Mouse (Mus musculus) layer of hippocampus, adult 2 months (tissue): Measurements from ENCODE around the gene Siglecf. TPM values are rescaled to one million over a fixed set of nuclear protein-coding genes. Genes with fewer than 3 reads are reported as not detected.

Experiments used
- DNase-seq, 2 experiments: peaks; one replicate each; pipeline ENCODE4 v3.0.0; 2022; ENCODE audit warnings: low spot score in 2 of 2
- H3K27ac ChIP-seq: fragments of 200-600 bp; 2 replicates; pipeline ENCODE4 v1.8.1; 2022
- H3K4me3 ChIP-seq: fragments of 200-600 bp; 2 replicates; pipeline ENCODE4 v1.8.1; 2022; ENCODE audit warnings: mild to moderate bottlenecking
- CTCF ChIP-seq: fragments of 200-600 bp; conservative IDR thresholded peaks from 2 replicates; pipeline ENCODE4 v1.8.1; 2022; ENCODE audit warnings: antibody characterized with exemption, mild to moderate bottlenecking, moderate library complexity
- long read RNA-seq, 2 experiments: library from polyadenylated mRNA; stranded (forward); transcript quantifications; one replicate each; pipeline ENCODE4 v2.0.0; 2021; ENCODE audit warnings: borderline mapping rate in 2 of 2
- total RNA-seq, 2 experiments: library from RNA; stranded (reverse); gene quantifications; 2 replicates each; pipeline ENCODE4 v1.2.3; 2021

The Siglecf gene
- total RNA-seq, result under 1 TPM; 0.49 to 0.72 TPM
- long read RNA-seq, experiment 1, partial matches to known transcripts, result 1 of 1 reads
- long read RNA-seq, experiment 1, other reads (novel, unspliced or antisense), result 0 of 1 reads
- long read RNA-seq, experiment 2, partial matches to known transcripts, result 0 of 1 reads
- long read RNA-seq, experiment 2, other reads (novel, unspliced or antisense), result 0 of 1 reads

DNA sequence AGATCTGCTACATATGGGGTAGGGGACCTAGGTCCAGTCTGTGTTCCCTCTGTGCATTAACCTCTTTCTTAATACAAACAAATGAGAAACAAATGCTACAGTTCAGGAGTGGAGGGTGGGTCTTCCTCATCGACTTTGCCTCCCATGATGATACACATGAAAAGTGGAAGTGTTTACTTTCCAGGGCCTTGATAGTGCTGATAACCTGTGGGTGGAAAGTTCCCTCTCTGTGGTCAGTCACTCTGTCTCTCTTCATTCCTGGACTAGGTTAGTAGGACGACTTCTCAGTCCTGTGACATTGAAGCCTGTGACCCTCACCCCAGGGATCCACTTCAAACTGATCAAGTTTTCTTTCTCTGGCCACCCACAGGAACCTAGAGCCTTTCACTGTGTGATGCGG lies at the start of gene Siglecf:
Gene Siglecf, plus strand, starts transcription at position 188 of the 400 bp plus-strand sequence.
- no peak within 1 kb of the TSS for H3K4me3 ChIP-seq
- TF ChIP-seq CTCF, result no peak
- H3K27ac ChIP-seq, result no peak within 1 kb of the TSS
- no peak for DNase-seq

DNA sequence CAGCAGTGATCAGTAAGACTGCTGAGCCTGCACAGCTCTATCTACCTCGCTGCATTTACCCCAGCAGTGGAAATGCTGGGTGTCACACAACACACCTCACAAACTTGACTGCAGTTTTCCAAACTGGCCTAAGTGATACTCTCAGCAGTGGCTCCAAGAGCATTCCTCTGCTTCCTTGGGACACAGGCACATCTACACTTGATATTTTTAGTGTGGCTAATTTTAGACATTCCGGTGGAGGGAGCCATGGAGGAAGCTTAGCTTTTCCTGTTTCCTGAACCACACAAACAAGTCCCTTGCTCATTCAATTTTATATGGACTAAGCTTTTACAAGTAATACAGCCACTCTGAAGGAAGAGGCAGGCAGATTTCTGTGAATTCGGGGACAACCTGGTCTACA lies 45.9 kb upstream of the Siglecf start:
- Histone ChIP-seq H3K4me3 (no peak overlapping the region), H3K27ac (peak overlapping the region; percentile 61)
- peak; percentile 25 for TF ChIP-seq CTCF
- no peak for DNase-seq

DNA sequence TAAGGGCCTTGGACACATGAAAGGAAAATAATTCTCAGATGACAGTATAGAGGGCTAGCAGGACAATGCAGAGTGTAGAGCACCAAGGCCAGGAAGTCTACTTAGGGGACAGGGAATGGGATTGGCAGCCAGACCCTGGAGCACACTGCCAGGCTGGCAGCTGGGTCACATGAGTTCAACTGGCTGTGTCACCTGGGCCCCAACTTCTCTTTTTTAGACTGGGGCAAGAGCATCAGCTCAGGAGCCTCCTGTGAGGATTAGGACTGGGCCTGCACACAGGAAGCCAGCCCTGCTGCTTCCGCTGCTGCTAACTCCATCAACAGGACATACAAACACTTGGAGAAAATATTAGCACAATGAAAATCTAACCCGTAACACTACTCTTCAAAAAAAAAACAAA lies 42.1 kb upstream of the Siglecf start:
- no peak for DNase-seq
- no peak overlapping the region for H3K27ac ChIP-seq
- no peak for TF ChIP-seq CTCF
- H3K4me3 ChIP-seq, result no peak overlapping the region

DNA sequence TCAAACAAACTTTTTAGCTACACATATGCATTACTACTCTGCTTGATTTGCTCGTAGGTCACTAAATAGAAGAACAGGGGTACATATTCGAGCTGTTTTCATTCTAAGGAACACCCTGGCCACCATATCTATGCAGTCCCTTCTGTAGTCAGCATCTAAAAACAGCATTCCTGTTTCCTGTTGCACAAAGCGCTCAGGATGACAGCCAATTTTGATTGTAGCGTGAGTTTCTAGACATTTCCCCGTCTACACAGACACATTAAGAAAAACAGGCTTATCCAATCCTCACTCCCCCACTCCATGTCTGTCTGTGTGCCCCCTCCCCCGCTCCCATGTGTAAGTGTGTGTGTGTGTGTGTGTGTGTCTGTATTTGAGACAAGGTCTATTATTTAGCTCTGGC lies 39.5 kb upstream of the Siglecf start:
- Histone ChIP-seq H3K4me3 (peak overlapping the region; percentile 91; the same call in 1 of the 2 replicates), H3K27ac (peak overlapping the region; percentile 51)
- no peak for TF ChIP-seq CTCF
- DNase-seq, result no peak

DNA sequence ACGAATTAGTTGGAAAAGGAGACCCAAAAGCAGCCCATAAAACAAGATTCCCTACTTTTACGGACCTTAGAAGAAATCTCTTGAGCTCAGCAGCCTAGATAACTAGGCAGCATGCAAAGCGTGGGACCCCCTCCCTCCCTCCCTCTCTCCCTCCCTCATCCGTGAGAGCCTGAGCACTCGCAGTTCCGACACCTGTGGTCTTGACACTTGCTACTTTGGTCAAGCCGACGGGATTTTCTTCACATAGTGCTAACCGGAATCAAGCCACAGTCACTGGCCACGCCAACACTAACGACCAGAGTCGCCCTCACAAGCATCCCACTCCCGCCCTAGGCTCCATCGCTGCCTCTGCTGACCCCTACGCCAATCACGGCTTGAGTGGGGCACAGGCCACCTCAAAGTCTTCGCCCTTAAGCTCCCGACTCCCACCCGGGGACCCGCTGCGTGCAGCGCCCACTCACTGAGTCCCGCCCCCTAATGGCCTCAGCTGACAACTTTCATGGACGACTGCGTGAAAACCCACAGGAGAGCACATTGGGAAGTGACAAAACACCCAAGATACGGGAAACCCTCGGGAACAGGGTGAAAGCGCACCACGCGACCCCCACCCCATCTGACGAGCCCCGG lies 38.6 kb upstream of the Siglecf start:
- no peak for DNase-seq
- Histone ChIP-seq H3K27ac (peak overlapping the region; percentile 96), H3K4me3 (peak overlapping the region; percentile 91)
- TF ChIP-seq CTCF, result peak; percentile 48

DNA sequence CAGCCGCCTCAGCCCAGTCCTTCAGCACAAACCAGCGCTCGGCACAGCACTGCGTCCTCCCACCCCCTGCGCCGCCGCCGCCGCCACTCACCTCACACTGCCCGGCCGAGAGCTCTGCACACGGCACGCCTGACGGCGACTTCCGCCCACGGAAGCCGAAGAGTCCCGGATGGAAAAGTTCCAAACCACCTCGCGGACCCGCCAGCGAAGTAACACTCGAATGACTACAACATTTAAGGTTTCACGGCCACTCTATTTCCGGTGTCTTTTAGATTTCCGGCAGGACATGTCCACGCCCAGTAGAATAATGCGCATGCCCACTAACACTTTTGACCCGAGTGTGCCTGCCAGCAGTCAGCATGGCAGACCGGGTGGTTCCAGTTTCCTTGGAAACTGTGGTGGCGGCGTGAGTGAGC lies 38.1 kb upstream of the Siglecf start, which contains the start of gene Zfp715:
Gene Zfp715, minus strand, starts transcription at position 282 of the 416 bp plus-strand sequence.
- peak; percentile 86 to 94 for DNase-seq
- no peak for TF ChIP-seq CTCF
- Histone ChIP-seq H3K27ac (peak within 1 kb of the TSS; percentile 96), H3K4me3 (peak within 1 kb of the TSS; percentile 91)

DNA sequence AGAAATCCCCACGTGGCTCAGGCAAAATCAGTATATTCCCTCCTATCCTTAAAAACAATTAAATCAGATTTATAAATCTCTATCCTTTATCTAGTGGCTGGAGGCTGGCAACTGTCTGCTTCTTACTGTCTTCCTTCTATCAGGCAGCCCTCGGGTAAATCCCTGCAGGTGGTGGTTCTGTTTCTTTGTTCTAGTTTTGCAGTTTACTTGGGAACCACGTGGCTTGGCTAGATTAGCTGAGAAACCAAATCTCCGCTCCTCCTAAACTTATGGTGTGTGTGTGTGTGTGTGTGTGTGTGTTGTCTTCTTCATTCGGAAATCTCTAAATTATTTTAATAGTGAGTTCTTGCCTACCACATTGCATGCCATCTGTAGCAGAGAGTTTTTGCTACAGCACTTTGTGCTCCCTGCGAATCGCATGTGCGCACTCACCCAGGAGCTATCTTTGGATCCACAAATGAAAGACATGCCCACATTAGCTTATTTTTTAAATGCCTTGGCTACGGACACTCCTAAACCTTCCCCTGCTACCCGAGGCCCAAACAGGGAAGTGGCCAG lies 24.8 kb upstream of the Siglecf start:
- TF ChIP-seq CTCF, result no peak
- DNase-seq, result peak; percentile 62
- peak overlapping the region; percentile 72; the same call in 1 of the 2 replicates for H3K27ac ChIP-seq
- H3K4me3 ChIP-seq, result no peak overlapping the region

DNA sequence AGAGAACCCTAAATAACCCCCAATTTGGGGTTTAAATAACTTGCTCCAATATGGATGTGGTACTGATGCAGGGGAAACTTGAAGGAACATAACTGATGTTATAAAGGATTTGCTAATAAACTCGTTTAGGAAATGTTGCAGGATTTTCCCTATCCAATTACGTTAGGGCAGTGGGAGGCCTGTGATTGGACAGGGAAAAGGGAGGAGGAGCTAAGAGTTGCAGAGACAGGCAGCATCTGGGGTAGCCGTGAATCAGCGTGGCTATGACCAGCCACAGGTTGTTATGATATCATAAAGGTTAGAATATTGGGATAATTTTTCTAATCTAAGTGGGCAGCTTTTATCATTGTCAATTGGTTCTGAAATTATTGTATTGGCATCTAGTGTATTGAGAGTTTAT lies 23.0 kb upstream of the Siglecf start:
- no peak for DNase-seq
- Histone ChIP-seq H3K27ac (no peak overlapping the region), H3K4me3 (no peak overlapping the region)
- TF ChIP-seq CTCF, result no peak

DNA sequence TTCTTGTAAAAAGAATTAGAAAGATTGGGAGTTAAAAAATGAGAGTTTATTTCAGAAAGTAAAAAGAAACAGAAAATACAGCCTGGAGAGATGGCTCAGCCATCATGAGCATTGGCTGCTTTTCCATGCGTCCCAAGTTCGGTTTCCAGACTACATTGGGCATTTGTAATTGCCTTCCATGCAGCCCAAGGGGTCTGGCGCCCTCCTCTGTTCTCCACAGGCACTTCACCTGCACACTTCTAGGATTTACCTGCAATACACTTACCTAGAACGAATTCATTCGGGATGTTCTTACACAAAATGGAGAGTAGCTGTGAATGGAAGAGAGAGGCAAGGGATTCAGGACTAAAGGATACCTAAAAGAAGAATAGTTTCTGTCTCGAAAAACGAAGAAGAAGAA lies 17.9 kb upstream of the Siglecf start:
- TF ChIP-seq CTCF, result peak; percentile 82
- no peak for DNase-seq
- Histone ChIP-seq H3K27ac (no peak overlapping the region), H3K4me3 (no peak overlapping the region)

DNA sequence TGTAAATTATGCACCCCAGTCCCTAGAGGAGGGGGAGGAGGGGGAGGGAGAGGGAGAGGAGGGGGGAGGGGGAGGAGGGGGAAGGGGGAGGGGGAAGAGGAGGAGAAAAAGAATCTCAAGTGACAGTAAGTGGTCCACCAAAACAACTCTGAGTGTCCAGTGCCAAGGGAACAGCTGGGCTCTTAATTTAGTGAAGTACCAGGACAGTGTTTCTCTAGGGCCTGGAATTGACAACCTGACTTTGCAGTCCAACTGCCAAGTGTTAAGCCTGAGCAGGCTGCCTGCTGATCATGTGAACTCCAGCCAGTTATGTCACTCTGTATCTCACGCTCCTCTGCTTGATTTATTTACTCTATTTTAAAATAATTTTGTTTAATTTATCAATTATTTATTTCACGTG lies 17.2 kb upstream of the Siglecf start:
- Histone ChIP-seq H3K4me3 (no peak overlapping the region), H3K27ac (no peak overlapping the region)
- no peak for DNase-seq
- no peak for TF ChIP-seq CTCF

DNA sequence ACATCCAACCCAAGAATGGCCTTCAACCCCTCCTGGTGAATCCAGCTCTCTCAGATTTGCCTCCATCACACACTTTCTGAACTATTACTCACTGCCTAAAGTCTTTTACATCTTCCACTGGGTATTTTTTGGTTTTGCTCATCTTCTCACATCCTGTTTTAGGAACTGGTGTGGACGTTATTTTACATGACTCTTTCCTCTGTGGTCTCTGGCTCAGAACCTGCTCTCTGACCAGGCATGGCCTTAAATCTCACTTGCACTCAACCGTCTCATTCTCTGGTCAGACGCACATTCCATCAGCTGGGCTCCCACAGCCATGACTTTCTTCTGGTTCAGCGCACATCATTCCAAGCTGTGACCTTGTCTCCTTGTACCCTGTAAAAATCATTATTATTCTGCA lies 10.4 kb upstream of the Siglecf start:
- H3K27ac ChIP-seq, result no peak overlapping the region
- H3K4me3 ChIP-seq, result no peak overlapping the region
- no peak for DNase-seq
- no peak for TF ChIP-seq CTCF

DNA sequence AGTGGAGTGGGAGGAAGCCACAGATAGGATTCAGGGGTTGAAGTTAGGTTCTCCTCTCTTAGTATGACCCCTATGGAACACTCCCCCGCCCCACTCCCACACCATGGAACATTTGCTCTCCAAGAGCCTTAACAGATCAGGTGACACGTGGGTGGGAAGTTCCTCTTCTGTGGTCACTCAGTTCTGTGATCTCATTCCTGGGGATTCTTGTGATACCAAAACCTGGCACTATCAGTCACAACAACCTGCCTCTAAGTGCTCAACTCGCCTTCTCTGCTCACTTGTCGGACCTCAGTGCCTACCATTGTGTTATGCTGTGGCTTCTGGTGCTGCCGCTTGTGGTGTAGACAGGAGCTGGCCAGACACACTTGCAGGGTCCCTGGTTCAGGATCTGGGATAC lies 8.0 kb upstream of the Siglecf start:
- Histone ChIP-seq H3K4me3 (no peak overlapping the region), H3K27ac (no peak overlapping the region)
- DNase-seq, result no peak
- TF ChIP-seq CTCF, result no peak

DNA sequence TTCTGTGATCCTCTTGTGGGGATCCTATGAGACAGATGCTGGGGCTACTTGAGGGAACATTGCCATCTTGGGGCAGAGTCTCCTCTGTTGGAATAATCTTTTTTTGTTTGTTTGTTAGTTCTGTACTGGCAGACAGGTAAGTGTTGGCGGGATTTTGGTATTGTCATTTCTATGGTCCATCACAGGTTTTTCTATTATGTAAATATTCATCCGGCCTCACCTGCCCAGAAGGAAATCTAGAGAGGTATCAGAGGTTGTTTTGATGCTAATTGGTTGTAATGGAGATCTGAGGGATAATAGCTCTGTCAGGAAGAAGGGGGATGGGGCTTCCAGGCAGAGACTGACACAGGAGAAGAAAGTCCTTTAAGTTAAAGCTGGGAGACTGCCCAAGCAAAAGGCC lies 7.1 kb upstream of the Siglecf start:
- no peak for TF ChIP-seq CTCF
- Histone ChIP-seq H3K27ac (no peak overlapping the region), H3K4me3 (no peak overlapping the region)
- no peak for DNase-seq

DNA sequence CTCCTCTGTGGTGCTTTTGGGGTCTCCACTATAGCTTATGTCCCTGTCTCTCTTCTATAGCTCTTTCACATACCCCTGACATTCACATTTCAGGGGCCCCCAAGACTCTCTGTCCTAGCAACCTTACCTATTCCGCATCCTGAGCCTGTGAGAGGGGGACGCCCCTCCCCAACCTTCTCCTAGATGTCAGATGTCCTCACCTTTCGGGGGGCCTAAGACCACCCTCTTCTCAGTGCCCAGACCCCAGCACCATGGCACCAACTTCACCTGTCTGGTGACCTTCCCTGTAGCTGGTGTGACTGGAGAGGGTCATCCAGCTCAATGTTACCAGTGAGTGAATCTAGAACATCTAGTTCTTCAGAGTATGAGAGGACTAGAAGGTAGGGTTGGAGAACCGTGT lies 6.7 kb upstream of the Siglecf start:
- no peak for DNase-seq
- Histone ChIP-seq H3K4me3 (no peak overlapping the region), H3K27ac (no peak overlapping the region)
- no peak for TF ChIP-seq CTCF
